Mouse (Mus musculus) heart, embryonic 11.5 days (tissue): ENCODE data around the gene Lrrc17. TPM values are rescaled to one million over a fixed set of nuclear protein-coding genes. Genes with fewer than 3 reads are reported as not detected.

Source experiments
- ATAC-seq: fragments of 200-750 bp; cut with Nextera tagmentation; replicated peaks from 2 replicates; pipeline ENCODE4 v1.8.0; 2017; ENCODE audit warnings: moderate library complexity; ENCODE audit not compliant: insufficient number of reproducible peaks, low FRiP score, low TSS enrichment
- H3K27ac ChIP-seq: fragments of 300-500 bp; sonication (generic); 2 replicates; pipeline ENCODE4 v1.5.1; 2014; ENCODE audit warnings: mild to moderate bottlenecking, low read depth, low read length
- H3K27me3 ChIP-seq: fragments of 300-500 bp; sonication (generic); 2 replicates; pipeline ENCODE4 v1.6.1; 2014; ENCODE audit warnings: mild to moderate bottlenecking, low read length, mixed read lengths; ENCODE audit not compliant: control insufficient read depth, insufficient read depth
- H3K36me3 ChIP-seq: fragments of 300-500 bp; sonication (generic); 2 replicates; pipeline ENCODE4 v1.6.1; 2014; ENCODE audit warnings: mild to moderate bottlenecking, low read length, moderate library complexity, mixed read lengths; ENCODE audit not compliant: control insufficient read depth, insufficient read depth
- H3K4me1 ChIP-seq: fragments of 300-500 bp; sonication (generic); 2 replicates; pipeline ENCODE4 v1.6.1; 2014; ENCODE audit warnings: low read length; ENCODE audit not compliant: control insufficient read depth, insufficient read depth
- H3K4me2 ChIP-seq: fragments of 300-500 bp; sonication (generic); 2 replicates; pipeline ENCODE4 v1.6.1; 2014; ENCODE audit warnings: mild to moderate bottlenecking, moderate library complexity
- H3K4me3 ChIP-seq: fragments of 300-500 bp; sonication (generic); 2 replicates; pipeline ENCODE4 v1.5.1; 2014; ENCODE audit warnings: low read depth, low read length
- H3K9ac ChIP-seq: fragments of 300-500 bp; sonication (generic); 2 replicates; pipeline ENCODE4 v1.6.1; 2014; ENCODE audit warnings: mild to moderate bottlenecking, low read depth, low read length, moderate library complexity
- H3K9me3 ChIP-seq: fragments of 300-500 bp; sonication (generic); replicated peaks from 2 replicates; pipeline ENCODE4 v1.6.1; 2016; ENCODE audit warnings: low read length; ENCODE audit not compliant: control insufficient read depth
- WGBS: fragments of 180-500 bp; shearing (Covaris S2); extraction: QIAGEN DNeasy Blood & Tissue Kit; methylation state at CpG from one replicate; pipeline ENCODE4 v1.1.7; 2014; ENCODE audit not compliant: insufficient replicate concordance; 5-methylcytosine and 5-hydroxymethylcytosine counted together
- polyA plus RNA-seq: library from polyadenylated mRNA; unstranded; fragments of >200 nt; fragmentation: Nextera tagmentation; extraction: Ambion mirVana; gene quantifications from 2 replicates; pipeline ENCODE4 v1.2.1, GENCODE M21; 2014

Gene Lrrc17
- polyA plus RNA-seq, 1 experiment from 2014 or later: 5.0 TPM

DNA sequence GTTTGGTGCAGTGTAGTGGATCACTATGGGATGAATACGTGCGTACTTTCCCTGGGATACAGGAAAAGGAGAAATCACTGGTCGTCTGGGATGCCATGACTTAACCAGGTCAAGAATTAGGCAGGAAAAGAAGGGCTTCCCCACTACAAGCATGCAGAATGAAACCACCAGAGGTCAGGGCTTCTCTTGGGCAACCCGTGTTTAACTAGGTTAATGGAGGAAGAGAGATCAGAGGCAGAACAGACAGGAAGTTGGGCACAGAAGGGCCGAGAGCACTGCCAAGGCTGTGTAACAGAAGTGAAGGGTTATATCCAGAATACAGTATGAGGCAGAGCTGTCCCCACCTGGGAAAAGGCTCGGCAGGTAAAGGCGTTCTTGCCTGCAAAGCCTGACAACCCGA is 3.6 kb downstream of the Lrrc17 start:
- no peak for ATAC-seq
- no peaks in the 10 kb centered on the region for H3K9me3 ChIP-seq
- H3K4me1 ChIP-seq: no peaks in the 10 kb centered on the region; the same call in 1 of the 2 replicates
- no peak overlapping the region for H3K27ac ChIP-seq
- no peak overlapping the region for H3K4me2 ChIP-seq
- H3K36me3 ChIP-seq: no peaks in the 10 kb centered on the region
- H3K9ac ChIP-seq: no peak overlapping the region
- WGBS: 74% methylated on average over 8 of the region's 8 CpGs
- no peak overlapping the region for H3K4me3 ChIP-seq
- H3K27me3 ChIP-seq: no peaks in the 10 kb centered on the region

DNA sequence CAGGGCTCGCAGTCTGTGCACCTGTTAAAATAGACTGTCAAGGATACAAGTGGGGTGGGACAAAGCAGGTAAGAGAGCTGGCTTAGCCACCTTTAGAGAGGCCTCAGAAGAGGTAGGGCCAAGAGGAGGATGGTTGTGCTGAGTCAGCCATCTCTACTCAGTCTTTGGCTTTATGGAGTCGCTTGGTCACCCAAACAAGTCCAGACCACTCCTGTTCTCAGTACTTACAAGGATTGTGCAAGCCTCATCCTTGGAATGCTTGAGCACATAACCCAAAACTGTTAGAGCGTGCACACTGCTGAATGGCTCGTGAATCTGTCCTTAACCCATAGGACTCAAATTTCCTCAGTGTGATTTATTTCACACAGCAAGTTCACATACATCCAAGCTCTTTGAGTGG is 10.3 kb downstream of the Lrrc17 start:
- Histone ChIP-seq H3K4me2 (no peak overlapping the region), H3K36me3 (no peaks in the 10 kb centered on the region), H3K9ac (no peak overlapping the region), H3K4me3 (no peak overlapping the region), H3K4me1 (0 out of 2 replicates have a peak, but pooled peaks cover 2% of the 10 kb centered on the region), H3K27me3 (no peaks in the 10 kb centered on the region), H3K9me3 (no peaks in the 10 kb centered on the region), H3K27ac (no peak overlapping the region)
- WGBS: 83% methylated on average over 4 of the region's 4 CpGs
- ATAC-seq: no peak

DNA sequence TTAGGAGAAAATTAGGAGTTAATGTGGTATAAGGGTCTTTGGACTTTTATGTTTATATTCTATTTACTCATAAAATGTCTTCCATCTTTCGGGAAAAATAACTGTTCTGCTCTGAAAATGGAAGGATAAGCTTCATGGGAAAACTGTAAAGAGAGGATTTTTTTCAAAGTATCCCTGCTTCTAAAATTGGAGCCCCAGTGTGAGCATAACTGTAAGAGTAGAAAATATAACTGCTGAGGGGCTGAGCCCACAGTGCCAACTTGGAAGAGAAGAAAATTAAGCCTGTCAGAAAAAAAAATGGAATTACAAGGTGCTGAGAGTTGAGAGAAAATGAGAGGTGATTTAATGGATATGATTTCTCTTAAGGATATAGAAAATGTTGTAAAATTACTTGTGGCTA is 11.4 kb downstream of the Lrrc17 start:
- H3K27ac ChIP-seq: no peak overlapping the region
- H3K9ac ChIP-seq: no peak overlapping the region
- H3K36me3 ChIP-seq: no peaks in the 10 kb centered on the region
- 76% methylated on average over 1 of the region's 1 CpGs for WGBS
- 0 out of 2 replicates have a peak, but pooled peaks cover 2% of the 10 kb centered on the region for H3K4me1 ChIP-seq
- H3K4me3 ChIP-seq: no peak overlapping the region
- H3K9me3 ChIP-seq: no peaks in the 10 kb centered on the region
- ATAC-seq: no peak
- no peak overlapping the region for H3K4me2 ChIP-seq
- no peaks in the 10 kb centered on the region for H3K27me3 ChIP-seq

DNA sequence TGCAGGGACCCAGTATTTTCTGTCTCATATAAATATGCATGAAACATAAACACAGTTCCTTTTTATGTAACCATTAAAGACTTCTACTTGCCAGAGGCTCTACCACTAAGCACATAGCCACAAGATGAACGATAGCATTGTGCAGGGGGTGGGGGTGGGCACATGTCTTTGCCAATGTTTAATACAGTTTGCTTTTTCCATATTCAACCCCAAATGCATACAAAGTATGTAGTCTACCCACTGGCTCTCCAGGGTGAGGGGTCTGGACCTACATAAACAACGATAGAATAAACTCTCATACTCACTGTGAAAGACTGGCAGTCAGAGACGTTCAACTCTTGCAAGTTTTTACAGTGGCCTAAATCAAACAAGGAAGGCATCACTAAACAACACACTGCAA is 13.1 kb downstream of the Lrrc17 start:
- no peaks in the 10 kb centered on the region for H3K9me3 ChIP-seq
- 0 out of 2 replicates have a peak, but pooled peaks cover 2% of the 10 kb centered on the region for H3K4me1 ChIP-seq
- WGBS: 77% methylated on average over 3 of the region's 3 CpGs
- H3K27ac ChIP-seq: no peak overlapping the region
- H3K36me3 ChIP-seq: no peaks in the 10 kb centered on the region
- H3K4me2 ChIP-seq: no peak overlapping the region
- no peak overlapping the region for H3K4me3 ChIP-seq
- H3K9ac ChIP-seq: no peak overlapping the region
- ATAC-seq: no peak
- H3K27me3 ChIP-seq: no peaks in the 10 kb centered on the region

DNA sequence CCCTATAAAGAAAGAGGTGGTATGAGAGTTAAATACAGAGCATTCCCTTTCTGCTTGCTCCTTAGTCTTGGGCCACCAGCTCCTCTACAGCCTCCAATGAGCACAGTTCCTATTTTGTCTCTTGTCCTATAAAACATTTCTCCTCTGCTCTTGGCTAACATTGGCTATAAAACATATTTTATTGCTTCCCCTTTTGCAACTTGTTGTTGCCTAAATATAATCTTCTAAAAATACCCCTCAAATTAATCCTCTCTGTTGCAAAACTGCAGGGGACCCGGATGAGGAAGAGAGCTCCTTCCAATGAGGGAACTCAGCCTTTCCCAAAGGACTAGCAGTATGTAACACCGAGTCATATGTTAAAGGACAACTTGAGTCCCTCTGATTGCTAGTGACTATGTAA is 20.6 kb downstream of the Lrrc17 start:
- Histone ChIP-seq H3K4me1 (no peaks in the 10 kb centered on the region), H3K9ac (no peak overlapping the region), H3K4me3 (no peak overlapping the region), H3K27me3 (no peaks in the 10 kb centered on the region), H3K4me2 (no peak overlapping the region), H3K36me3 (no peaks in the 10 kb centered on the region), H3K27ac (no peak overlapping the region), H3K9me3 (no peaks in the 10 kb centered on the region)
- WGBS: 83% methylated on average over 2 of the region's 2 CpGs
- no peak for ATAC-seq

DNA sequence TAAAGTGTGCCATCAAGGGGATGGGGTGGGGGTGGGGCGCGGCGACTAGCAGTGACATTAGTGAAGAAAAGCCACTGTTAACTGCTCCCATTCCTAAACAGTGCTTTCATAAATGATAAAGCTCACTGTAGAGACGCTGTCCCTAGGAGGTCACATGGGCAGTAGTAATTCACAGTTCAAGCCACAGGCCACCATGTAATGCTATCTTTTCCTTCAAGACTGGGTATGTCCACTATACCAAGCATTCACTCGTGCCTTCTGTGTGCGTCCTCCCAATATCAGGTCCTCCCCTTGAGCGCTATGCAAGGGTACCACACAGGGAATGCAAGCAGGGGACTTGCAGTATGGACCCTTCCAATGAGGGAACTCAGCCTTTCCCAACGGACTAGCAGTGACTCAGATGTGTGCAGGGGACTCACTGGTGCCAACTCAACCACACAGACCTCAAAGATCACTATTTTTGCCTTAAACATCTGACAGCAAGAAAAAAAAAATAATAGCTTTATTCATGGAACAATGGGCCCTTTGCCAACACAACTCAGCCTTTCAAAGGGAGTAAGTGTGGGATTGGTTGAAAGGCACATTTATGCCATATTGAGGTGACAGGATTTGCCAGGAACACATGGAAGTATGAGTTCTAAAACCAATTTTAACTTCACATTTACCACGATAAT is 22.2 kb downstream of the Lrrc17 start:
- no peaks in the 10 kb centered on the region for H3K36me3 ChIP-seq
- no peak overlapping the region for H3K4me3 ChIP-seq
- H3K27ac ChIP-seq: no peak overlapping the region
- no peak overlapping the region for H3K4me2 ChIP-seq
- 81% methylated on average over 9 of the region's 9 CpGs for WGBS
- no peaks in the 10 kb centered on the region for H3K4me1 ChIP-seq
- H3K27me3 ChIP-seq: no peaks in the 10 kb centered on the region
- no peaks in the 10 kb centered on the region for H3K9me3 ChIP-seq
- H3K9ac ChIP-seq: no peak overlapping the region
- no peak for ATAC-seq

DNA sequence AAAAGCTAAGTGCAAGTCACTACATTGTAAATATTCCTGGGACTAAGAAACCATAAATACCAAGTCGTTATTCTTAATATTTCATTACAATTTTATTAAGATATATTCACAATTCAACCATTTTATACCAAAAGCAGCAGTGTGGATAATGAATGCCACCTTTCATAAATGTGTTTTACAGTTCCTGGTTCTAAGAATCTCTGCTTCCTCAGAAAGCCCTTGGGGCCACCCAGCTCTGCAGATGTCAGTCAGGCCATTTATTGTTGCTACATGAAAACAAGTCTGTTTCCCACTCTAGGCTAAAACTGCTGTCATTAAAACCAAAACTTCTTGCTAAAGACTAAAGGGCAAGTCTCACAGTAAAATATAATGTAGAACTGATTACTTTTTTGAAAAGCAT is 24.4 kb downstream of the Lrrc17 start:
- H3K27ac ChIP-seq: no peak overlapping the region
- 81% methylated on average over 1 of the region's 1 CpGs for WGBS
- no peak for ATAC-seq

DNA sequence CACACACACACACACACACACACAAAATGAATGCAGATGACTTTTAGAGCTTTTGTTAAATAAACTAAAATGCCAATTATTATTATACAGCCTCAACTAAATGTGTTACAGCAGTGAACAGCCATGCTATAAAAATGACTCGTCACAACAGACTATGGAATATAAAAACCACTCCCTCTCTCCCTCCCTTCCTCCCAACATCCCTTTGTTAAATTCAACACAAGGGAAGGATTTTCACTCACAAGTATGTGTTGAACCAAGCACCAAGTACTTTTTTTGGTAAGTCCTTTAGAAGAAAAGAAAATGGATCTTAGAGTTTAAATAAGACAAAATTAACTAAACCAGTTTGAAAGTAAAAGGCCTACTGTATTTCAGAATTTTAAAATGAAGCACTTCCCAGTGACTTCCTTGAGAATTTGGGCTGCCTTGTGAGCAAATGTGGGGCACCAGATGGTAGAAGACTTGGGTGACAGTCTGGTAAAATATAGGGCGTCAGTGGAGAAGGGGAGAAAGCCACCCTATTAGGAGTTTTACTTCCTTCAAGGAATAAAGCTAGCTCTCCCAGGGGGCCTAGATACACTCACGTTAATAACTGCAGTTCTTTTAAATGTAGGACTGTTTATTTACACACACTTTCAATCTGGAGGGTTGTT is 29.5 kb downstream of the Lrrc17 start:
- Histone ChIP-seq H3K9me3 (no peaks in the 10 kb centered on the region), H3K4me2 (no peak overlapping the region), H3K4me3 (no peak overlapping the region), H3K27ac (no peak overlapping the region), H3K9ac (no peak overlapping the region), H3K27me3 (no peaks in the 10 kb centered on the region), H3K4me1 (no peaks in the 10 kb centered on the region), H3K36me3 (no peaks in the 10 kb centered on the region)
- 65% methylated on average over 3 of the region's 3 CpGs for WGBS
- ATAC-seq: no peak

More for the DNA sequence above, 24.4 kb downstream of the Lrrc17 start:
- Histone ChIP-seq H3K27me3 (no peaks in the 10 kb centered on the region), H3K4me3 (no peak overlapping the region), H3K9ac (no peak overlapping the region), H3K4me2 (no peak overlapping the region), H3K9me3 (no peaks in the 10 kb centered on the region), H3K36me3 (no peaks in the 10 kb centered on the region), H3K4me1 (no peaks in the 10 kb centered on the region)
